Mouse (Mus musculus) testis, adult 2 months (tissue): ENCODE measurements around the gene Thoc5. TPM values are rescaled to one million over a fixed set of nuclear protein-coding genes. Genes with fewer than 3 reads are reported as not detected.

Source experiments
- H3K27ac ChIP-seq: fragments of 200-500 bp; 2 replicates; pipeline ENCODE4 v1.5.1; 2012; ENCODE audit warnings: low read depth, low read length; ENCODE audit not compliant: control insufficient read depth, insufficient read depth
- H3K27me3 ChIP-seq: fragments of 200-500 bp; 2 replicates; pipeline ENCODE4 v1.6.1; 2012; ENCODE audit warnings: mild to moderate bottlenecking, low read length, moderate library complexity; ENCODE audit not compliant: control insufficient read depth, insufficient read depth
- H3K36me3 ChIP-seq: fragments of 200-500 bp; 2 replicates; pipeline ENCODE4 v1.6.1; 2012; ENCODE audit warnings: mild to moderate bottlenecking, low read length; ENCODE audit not compliant: control insufficient read depth, insufficient read depth
- H3K4me1 ChIP-seq: fragments of 200-500 bp; 2 replicates; pipeline ENCODE4 v1.6.1; 2012; ENCODE audit warnings: low read length; ENCODE audit not compliant: control insufficient read depth, insufficient read depth
- H3K4me3 ChIP-seq: fragments of 200-500 bp; 2 replicates; pipeline ENCODE4 v1.5.1; 2012; ENCODE audit warnings: low read depth, mild to moderate bottlenecking, low read length, moderate library complexity, mixed read lengths; ENCODE audit not compliant: control insufficient read depth
- CTCF ChIP-seq: fragments of 200-500 bp; IDR thresholded peaks from 2 replicates; pipeline ENCODE4 v1.5.1; 2012; ENCODE audit warnings: low read depth, mild to moderate bottlenecking, inconsistent platforms, low read length, moderate library complexity; ENCODE audit not compliant: control insufficient read depth, insufficient read depth, insufficient replicate concordance
- POLR2A ChIP-seq: fragments of 200-500 bp; IDR thresholded peaks from 2 replicates; pipeline ENCODE4 v1.6.1; 2012; ENCODE audit warnings: low read depth, mild to moderate bottlenecking, inconsistent platforms, low read length, moderate library complexity; ENCODE audit not compliant: control insufficient read depth
- polyA plus RNA-seq: library from polyadenylated mRNA; depleted of rRNA; stranded (reverse); fragments of >200 nt; gene quantifications from 2 replicates; pipeline ENCODE4 v1.2.3, GENCODE M21; 2012

Thoc5 gene
- polyA plus RNA-seq, 1 experiment: 69.3 TPM

DNA sequence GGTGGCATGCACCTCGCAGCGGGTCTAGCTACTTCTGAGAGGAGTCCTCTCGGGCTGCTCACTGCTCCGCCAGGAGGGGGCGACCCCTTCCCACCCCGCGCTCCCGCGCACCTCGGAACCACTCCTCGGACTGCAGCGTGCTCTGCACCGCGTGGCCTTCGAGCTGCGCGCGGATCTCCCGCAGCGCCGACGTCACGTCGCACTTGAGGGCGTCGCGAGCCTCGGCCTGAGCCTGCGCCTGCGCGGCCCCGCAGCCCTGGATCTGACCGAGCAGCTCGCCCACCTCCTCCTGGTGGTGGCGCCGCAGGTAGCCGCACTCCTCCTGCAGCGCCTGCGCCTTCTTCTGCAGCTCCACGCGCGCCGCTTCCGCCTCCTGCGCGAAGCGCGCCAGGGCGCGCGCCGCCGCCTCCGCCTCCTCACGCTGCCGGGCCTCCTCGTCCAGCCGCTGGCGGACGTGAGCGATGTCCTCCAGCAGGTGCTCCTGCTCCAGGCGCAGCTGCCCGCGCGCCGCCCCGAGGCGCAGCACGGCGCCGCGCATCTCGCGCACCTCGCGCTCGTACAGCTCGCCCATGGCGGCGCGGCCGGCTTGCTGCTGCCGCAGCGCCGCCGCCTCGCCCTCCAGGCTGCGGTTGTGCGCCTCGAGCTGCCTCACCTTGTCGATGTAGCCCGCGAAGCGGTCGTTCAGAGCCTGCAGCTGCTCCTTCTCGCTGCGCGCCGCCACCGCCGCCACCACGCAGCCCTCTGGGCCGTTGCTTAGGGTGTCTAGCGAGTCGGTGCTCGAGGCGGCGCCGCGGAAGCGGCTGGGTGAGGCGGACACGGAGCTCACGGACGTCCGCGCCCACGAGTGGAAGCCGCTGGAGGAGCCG, 52.1 kb downstream of the Thoc5 start:
- Histone ChIP-seq H3K36me3 (no peaks in the 10 kb centered on the region), H3K27ac (no peak overlapping the region), H3K4me1 (peaks cover 23% of the 10 kb centered on the region), H3K27me3 (no peaks in the 10 kb centered on the region), H3K4me3 (peak overlapping the region; percentile 56)
- TF ChIP-seq POLR2A (peak; percentile 35; the same call in 1 of the 2 replicates), CTCF (no peak)

DNA sequence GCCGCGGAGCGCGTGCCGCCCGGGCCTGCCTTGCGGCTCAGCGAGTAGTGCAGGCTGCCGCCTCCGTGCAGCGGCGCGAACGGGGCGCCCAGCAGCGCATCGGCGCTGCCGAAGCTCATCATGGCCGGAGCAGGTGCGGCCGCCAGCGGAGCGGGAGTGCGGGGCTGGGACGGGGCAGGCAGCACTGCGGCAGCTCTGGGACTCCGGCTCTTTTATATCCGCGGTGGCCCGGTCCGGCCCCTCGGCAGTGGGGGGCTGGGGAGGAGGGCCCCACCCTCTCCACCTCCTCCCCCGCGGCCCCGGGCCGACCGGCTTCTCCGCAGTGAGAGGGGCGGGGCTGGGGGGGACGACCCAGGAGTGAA, 52.7 kb downstream of the Thoc5 start, which contains the start of gene Nefh:
TSS of gene Nefh (minus strand) at position 252 of the 362 bp plus-strand sequence.
- Histone ChIP-seq H3K4me1 (peaks cover 23% of the 10 kb centered on the region), H3K4me3 (peak within 1 kb of the TSS; percentile 56), H3K27me3 (no peaks in the 10 kb centered on the region), H3K27ac (no peak within 1 kb of the TSS), H3K36me3 (no peaks in the 10 kb centered on the region)
- TF ChIP-seq POLR2A (no peak), CTCF (no peak)

DNA sequence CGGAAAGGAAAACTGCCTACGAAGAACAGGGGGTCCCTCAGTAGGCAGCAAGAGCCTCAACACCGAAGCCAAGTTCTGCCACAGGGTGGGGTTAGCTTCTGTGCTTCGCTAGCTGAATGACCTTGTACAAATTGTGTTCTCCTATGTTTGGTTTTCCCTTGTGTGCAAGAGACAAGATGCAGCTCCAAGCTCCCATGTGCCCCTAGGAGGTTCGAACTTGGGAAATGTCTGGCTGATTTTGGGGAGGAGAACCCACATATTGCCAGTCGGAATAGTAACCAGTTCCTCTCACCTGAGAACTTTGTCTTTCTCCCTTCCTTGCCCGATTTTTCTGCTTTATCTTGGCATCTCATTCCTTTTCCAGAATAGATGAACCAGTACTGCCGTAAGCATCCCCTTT, 53.7 kb downstream of the Thoc5 start:
- Histone ChIP-seq H3K27me3 (no peaks in the 10 kb centered on the region), H3K4me3 (no peak overlapping the region), H3K27ac (no peak overlapping the region), H3K36me3 (no peaks in the 10 kb centered on the region), H3K4me1 (peaks cover 23% of the 10 kb centered on the region)
- no peak for TF ChIP-seq POLR2A
- TF ChIP-seq CTCF: no peak

GRCm38 (mm10) chr11:4949256-4950044, 54.3 kb downstream of the Thoc5 start:
- no peaks in the 10 kb centered on the region for H3K27me3 ChIP-seq
- H3K4me3 ChIP-seq: no peak overlapping the region
- no peak overlapping the region for H3K27ac ChIP-seq
- TF ChIP-seq CTCF: no peak
- TF ChIP-seq POLR2A: no peak
- peaks cover 23% of the 10 kb centered on the region for H3K4me1 ChIP-seq
- H3K36me3 ChIP-seq: no peaks in the 10 kb centered on the region

DNA sequence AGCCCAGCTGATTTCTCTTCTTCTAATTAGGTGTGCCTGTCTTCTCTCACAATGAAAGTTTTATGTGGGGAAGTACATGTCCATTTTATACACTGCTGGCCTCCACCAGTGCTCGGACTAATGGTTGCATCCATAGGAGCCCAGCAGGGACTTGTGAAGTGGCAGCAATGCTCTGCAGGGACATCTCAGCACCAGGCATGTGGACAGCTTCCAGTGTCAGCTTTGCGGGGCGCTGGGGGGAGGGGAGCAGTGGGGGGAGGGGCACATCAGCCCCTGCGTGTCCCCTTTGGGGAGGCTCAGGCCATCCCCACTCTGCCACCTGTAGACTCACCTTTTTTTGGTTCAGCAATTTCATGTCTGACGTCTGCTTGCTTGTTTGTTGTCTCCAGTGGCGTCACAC, 58.3 kb downstream of the Thoc5 start:
- no peaks in the 10 kb centered on the region for H3K27me3 ChIP-seq
- no peak overlapping the region for H3K4me3 ChIP-seq

GRCm38 (mm10) chr11:4953918-4954317, 58.8 kb downstream of the Thoc5 start:
- no peaks in the 10 kb centered on the region for H3K27me3 ChIP-seq
- H3K27ac ChIP-seq: no peak overlapping the region
- H3K4me1 ChIP-seq: peaks cover 16% of the 10 kb centered on the region
- TF ChIP-seq CTCF: no peak
- no peak for TF ChIP-seq POLR2A
- H3K36me3 ChIP-seq: no peaks in the 10 kb centered on the region
- no peak overlapping the region for H3K4me3 ChIP-seq

More for the DNA sequence above, 58.3 kb downstream of the Thoc5 start:
- Histone ChIP-seq H3K27ac (no peak overlapping the region), H3K4me1 (peaks cover 20% of the 10 kb centered on the region), H3K36me3 (no peaks in the 10 kb centered on the region)
- TF ChIP-seq CTCF: no peak
- TF ChIP-seq POLR2A: no peak
